Mouse (Mus musculus) midbrain, embryonic 11.5 days (tissue): Measurements from ENCODE around the gene Gm11444. TPM values are rescaled to one million over a fixed set of nuclear protein-coding genes. Genes with fewer than 3 reads are reported as not detected.
A peak's percentile ranks its signal among the peaks of the same experiment; 100 is the strongest.

ENCODE experiments used
- ATAC-seq: fragments of 200-750 bp; cut with Nextera tagmentation; 2 replicates; pipeline ENCODE4 v1.8.0; 2017; ENCODE audit warnings: moderate TSS enrichment, moderate library complexity; ENCODE audit not compliant: low FRiP score
- DNase-seq: peaks from one replicate; pipeline ENCODE4 v3.0.0; 2015; ENCODE audit warnings: low spot score; ENCODE audit errors: missing footprints
- H3K27ac ChIP-seq: fragments of 300-500 bp; sonication (generic); 2 replicates; pipeline ENCODE4 v1.5.1; 2014; ENCODE audit warnings: low read depth, low read length
- H3K27me3 ChIP-seq: fragments of 300-500 bp; sonication (generic); 2 replicates; pipeline ENCODE4 v1.6.1; 2014; ENCODE audit warnings: mild to moderate bottlenecking, low read length, moderate library complexity, mixed read lengths; ENCODE audit not compliant: control insufficient read depth, insufficient read depth
- H3K36me3 ChIP-seq: fragments of 300-500 bp; sonication (generic); 2 replicates; pipeline ENCODE4 v1.6.1; 2014; ENCODE audit warnings: mild to moderate bottlenecking, low read length, moderate library complexity, mixed read lengths; ENCODE audit not compliant: control insufficient read depth, insufficient read depth
- H3K4me1 ChIP-seq: fragments of 300-500 bp; sonication (generic); 2 replicates; pipeline ENCODE4 v1.6.1; 2014; ENCODE audit warnings: low read length; ENCODE audit not compliant: control insufficient read depth, insufficient read depth
- H3K4me2 ChIP-seq: fragments of 300-500 bp; sonication (generic); 2 replicates; pipeline ENCODE4 v1.6.1; 2014; ENCODE audit warnings: mild to moderate bottlenecking, moderate library complexity
- H3K4me3 ChIP-seq: fragments of 300-500 bp; sonication (generic); 2 replicates; pipeline ENCODE4 v1.5.1; 2014; ENCODE audit warnings: low read depth, low read length
- H3K9ac ChIP-seq: fragments of 300-500 bp; sonication (generic); 2 replicates; pipeline ENCODE4 v1.6.1; 2014; ENCODE audit warnings: low read length
- H3K9me3 ChIP-seq: fragments of 300-500 bp; sonication (generic); 2 replicates; pipeline ENCODE4 v1.6.1; 2016; ENCODE audit warnings: low read length; ENCODE audit not compliant: control insufficient read depth
- WGBS: fragments of 180-500 bp; shearing (Covaris S2); extraction: QIAGEN DNeasy Blood & Tissue Kit; methylation state at CpG from one replicate; pipeline ENCODE4 v1.1.7; 2014; 5-methylcytosine and 5-hydroxymethylcytosine counted together
- polyA plus RNA-seq: library from polyadenylated mRNA; unstranded; fragments of >200 nt; fragmentation: Nextera tagmentation; extraction: Ambion mirVana; gene quantifications from 2 replicates; pipeline ENCODE4 v1.2.1, GENCODE M21; 2014

The Gm11444 gene
- polyA plus RNA-seq, 1 experiment from 2014 or later: not detected

DNA sequence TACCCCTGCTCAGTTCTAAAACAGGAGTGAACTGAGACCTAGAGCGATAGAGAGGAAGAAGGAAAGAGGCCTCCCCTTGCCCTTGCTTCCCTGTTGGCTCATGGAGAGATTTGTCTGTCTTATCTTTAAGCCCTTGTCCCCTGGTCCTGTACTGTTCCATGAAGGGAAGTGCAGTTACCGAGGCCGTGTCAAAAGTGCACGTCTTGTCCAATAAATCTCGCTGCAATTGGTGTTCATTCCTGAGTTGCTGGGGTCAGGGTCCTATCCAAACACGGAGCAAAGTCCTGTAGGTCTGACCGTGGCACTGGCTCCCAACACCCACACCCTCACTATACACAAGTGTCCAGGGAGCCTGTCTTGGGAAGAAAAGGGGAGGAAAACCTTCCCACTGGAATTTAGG, 24.3 kb downstream of the Gm11444 start:
- H3K4me1 ChIP-seq: peaks cover 18% of the 10 kb centered on the region
- no peak for ATAC-seq
- WGBS: 88% methylated on average over 7 of the region's 7 CpGs

DNA sequence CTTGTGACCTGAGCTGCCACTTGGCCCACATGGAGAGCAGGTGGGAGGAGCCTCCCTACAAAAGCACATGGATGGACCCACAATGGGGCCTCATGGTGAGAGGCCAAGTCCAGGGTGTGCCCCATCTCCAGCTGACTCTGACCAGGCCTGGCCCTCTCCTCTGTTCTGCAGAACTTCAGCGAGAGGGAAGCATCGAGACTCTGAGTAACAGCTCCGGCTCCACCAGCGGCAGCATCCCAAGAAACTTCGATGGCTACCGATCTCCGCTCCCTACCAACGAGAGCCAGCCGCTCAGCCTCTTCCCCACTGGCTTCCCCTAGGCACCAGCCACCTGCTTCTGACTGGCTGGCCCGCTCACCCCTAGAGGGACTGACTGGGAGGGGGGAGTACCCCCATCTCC, 25.1 kb downstream of the Gm11444 start:
- Histone ChIP-seq H3K9ac (no peak overlapping the region), H3K36me3 (no peaks in the 10 kb centered on the region), H3K4me3 (no peak overlapping the region), H3K27me3 (peaks cover 57% of the 10 kb centered on the region), H3K4me2 (no peak overlapping the region), H3K27ac (no peak overlapping the region), H3K4me1 (peaks cover 15% of the 10 kb centered on the region), H3K9me3 (no peaks in the 10 kb centered on the region)
- ATAC-seq (no peak), DNase-seq (no peak)
- WGBS: 70% methylated on average over 9 of the region's 10 CpGs

More for the DNA sequence above, 24.3 kb downstream of the Gm11444 start:
- Histone ChIP-seq H3K4me3 (no peak overlapping the region), H3K36me3 (no peaks in the 10 kb centered on the region), H3K9me3 (no peaks in the 10 kb centered on the region), H3K4me2 (no peak overlapping the region), H3K27ac (no peak overlapping the region), H3K9ac (no peak overlapping the region), H3K27me3 (peaks cover 65% of the 10 kb centered on the region)
- no peak for DNase-seq

GRCm38 (mm10) chr11:85823794-85824193, 26.3 kb downstream of the Gm11444 start:
- DNase-seq (no peak), ATAC-seq (no peak)
- H3K4me2 ChIP-seq: no peak overlapping the region
- 91% methylated on average over 4 of the region's 4 CpGs for WGBS
- 0 out of 2 replicates have a peak, but pooled peaks cover 4% of the 10 kb centered on the region for H3K4me1 ChIP-seq
- H3K36me3 ChIP-seq: no peaks in the 10 kb centered on the region
- no peak overlapping the region for H3K9ac ChIP-seq
- no peaks in the 10 kb centered on the region for H3K9me3 ChIP-seq
- H3K27ac ChIP-seq: no peak overlapping the region
- H3K4me3 ChIP-seq: no peak overlapping the region
- peaks cover 45% of the 10 kb centered on the region for H3K27me3 ChIP-seq

DNA sequence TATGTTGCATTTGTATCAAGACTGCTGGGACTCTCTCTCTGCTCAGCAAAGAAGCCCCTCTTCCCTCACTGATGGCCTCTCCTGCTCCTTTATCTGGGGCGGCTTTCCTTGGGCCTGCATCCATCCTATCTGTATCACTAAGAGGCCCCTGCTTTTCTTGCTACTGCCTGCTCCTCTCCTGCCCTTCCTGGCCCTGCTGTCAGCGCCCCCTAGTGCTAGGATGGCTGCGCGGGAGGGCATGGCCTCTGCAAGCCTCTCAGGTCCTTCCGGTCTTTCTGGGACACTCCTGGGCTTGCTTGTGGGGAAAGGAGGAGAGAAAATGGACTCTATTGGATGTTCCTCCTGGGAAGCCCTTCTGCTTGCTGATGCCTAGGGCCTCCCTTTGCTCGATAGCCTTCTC, 27.0 kb downstream of the Gm11444 start:
- H3K36me3 ChIP-seq: no peaks in the 10 kb centered on the region
- WGBS: 11% methylated on average over 6 of the region's 6 CpGs
- DNase-seq (peak; percentile 97), ATAC-seq (0 out of 2 replicates have a peak, but pooled peaks have one; percentile 59)
- no peak overlapping the region for H3K4me3 ChIP-seq
- no peak overlapping the region for H3K4me2 ChIP-seq
- H3K9me3 ChIP-seq: no peaks in the 10 kb centered on the region
- no peak overlapping the region for H3K27ac ChIP-seq
- H3K4me1 ChIP-seq: 0 out of 2 replicates have a peak, but pooled peaks cover 4% of the 10 kb centered on the region
- H3K9ac ChIP-seq: no peak overlapping the region
- peaks cover 39% of the 10 kb centered on the region for H3K27me3 ChIP-seq

- H3K4me3 ChIP-seq: no peak overlapping the region
- no peaks in the 10 kb centered on the region for H3K36me3 ChIP-seq
- no peaks in the 10 kb centered on the region for H3K4me1 ChIP-seq
- no peak for ATAC-seq
- no peak overlapping the region for H3K4me2 ChIP-seq
- no peak overlapping the region for H3K9ac ChIP-seq
- no peak for DNase-seq
- 77% methylated on average over 9 of the region's 9 CpGs for WGBS
- no peak overlapping the region for H3K27ac ChIP-seq
- peaks cover 24% of the 10 kb centered on the region for H3K27me3 ChIP-seq
- H3K9me3 ChIP-seq: no peaks in the 10 kb centered on the region
These were observed 28.5 kb downstream of the Gm11444 start for GRCm38 (mm10) chr11:85821659-85822058.

DNA sequence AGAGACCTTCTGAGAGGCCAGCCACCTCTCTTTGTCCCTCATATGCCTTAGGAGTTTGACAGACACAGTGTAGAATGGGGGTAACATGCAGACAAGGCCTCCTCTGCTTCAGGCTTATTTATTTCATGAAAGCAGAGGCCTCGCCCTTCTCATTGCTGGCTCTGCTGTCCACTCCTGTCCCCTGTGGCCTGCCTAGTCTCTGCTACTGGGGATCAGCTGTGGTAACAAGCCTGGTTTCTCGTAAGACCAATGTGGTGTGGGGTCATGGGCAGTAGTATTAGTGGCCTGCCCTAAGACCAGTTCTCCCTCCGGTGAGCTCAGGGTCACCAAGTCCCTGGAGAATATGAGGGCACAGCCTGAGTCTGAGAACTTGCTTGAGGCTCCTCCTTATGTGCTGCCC, 29.2 kb downstream of the Gm11444 start:
- 81% methylated on average over 3 of the region's 3 CpGs for WGBS
- ATAC-seq (no peak), DNase-seq (no peak)
- Histone ChIP-seq H3K36me3 (no peaks in the 10 kb centered on the region), H3K27me3 (peaks cover 17% of the 10 kb centered on the region), H3K4me2 (no peak overlapping the region), H3K9me3 (no peaks in the 10 kb centered on the region), H3K27ac (no peak overlapping the region), H3K4me3 (no peak overlapping the region), H3K4me1 (no peaks in the 10 kb centered on the region), H3K9ac (no peak overlapping the region)

DNA sequence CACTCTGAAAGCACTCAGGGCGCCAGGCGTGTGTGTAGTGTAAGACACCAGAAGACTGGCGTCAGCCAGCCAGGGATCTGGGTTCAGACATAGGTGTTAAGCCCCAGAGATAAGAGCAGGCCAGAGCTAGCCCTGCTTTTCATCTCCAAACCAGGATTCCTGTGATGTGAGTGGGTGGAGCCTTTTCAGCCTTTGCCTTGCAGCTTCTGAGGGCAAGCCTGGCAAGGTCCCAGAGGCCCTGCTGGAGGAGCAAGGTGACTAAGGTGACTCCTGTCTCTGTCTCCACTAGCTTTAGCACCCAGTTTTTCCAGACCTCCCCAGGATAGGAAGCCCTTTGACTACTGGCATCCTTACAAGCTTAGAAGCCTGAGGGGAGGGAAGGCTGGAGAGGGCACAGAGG, 31.7 kb downstream of the Gm11444 start:
- Histone ChIP-seq H3K4me1 (no peaks in the 10 kb centered on the region), H3K27me3 (no peaks in the 10 kb centered on the region), H3K27ac (no peak overlapping the region), H3K9ac (no peak overlapping the region), H3K9me3 (no peaks in the 10 kb centered on the region), H3K36me3 (no peaks in the 10 kb centered on the region), H3K4me2 (no peak overlapping the region), H3K4me3 (no peak overlapping the region)
- ATAC-seq (no peak), DNase-seq (no peak)
- WGBS: 76% methylated on average over 3 of the region's 3 CpGs

DNA sequence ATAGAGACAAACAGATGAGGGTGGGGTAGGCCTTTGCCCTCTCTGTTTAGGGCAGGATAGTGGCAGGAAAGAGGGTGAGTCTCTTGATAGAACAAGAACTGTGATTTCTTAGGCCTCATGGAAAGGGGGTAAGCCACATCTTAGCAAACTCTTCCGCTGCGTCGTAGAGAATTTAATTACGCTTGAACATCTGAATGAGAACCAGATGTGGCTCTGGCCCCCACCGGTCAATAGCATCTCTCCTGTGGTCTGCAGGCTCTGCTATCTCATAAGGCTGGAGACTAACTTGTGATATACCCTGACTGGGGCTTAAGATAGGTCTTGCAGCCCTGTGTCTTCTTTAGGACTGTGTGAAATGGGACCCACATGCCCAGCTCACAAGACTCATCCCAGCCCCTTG, 33.7 kb downstream of the Gm11444 start:
- ATAC-seq (no peak), DNase-seq (no peak)
- WGBS: 75% methylated on average over 5 of the region's 5 CpGs
- Histone ChIP-seq H3K4me1 (no peaks in the 10 kb centered on the region), H3K4me2 (no peak overlapping the region), H3K9ac (no peak overlapping the region), H3K27ac (no peak overlapping the region), H3K27me3 (no peaks in the 10 kb centered on the region), H3K4me3 (no peak overlapping the region), H3K9me3 (no peaks in the 10 kb centered on the region), H3K36me3 (no peaks in the 10 kb centered on the region)

- ATAC-seq (no peak), DNase-seq (no peak)
- Histone ChIP-seq H3K9ac (no peak overlapping the region), H3K36me3 (no peaks in the 10 kb centered on the region), H3K27me3 (no peaks in the 10 kb centered on the region), H3K9me3 (no peaks in the 10 kb centered on the region), H3K4me3 (no peak overlapping the region), H3K27ac (no peak overlapping the region), H3K4me1 (no peaks in the 10 kb centered on the region), H3K4me2 (no peak overlapping the region)
- 44% methylated on average over 4 of the region's 4 CpGs for WGBS
These were observed 35.5 kb downstream of the Gm11444 start for GRCm38 (mm10) chr11:85814678-85815077.
